Mouse (Mus musculus): Measurements from ENCODE around the gene Acrbp. TPM values are rescaled to one million over a fixed set of nuclear protein-coding genes. Genes with fewer than 3 reads are reported as not detected.

The Acrbp gene
- total RNA-seq (2023), result 10.1 TPM

GRCm38 (mm10) chr6:125049678-125050077 lies at the start of gene Acrbp:
Gene Acrbp, plus strand, starts transcription at chr6:125049689.

GRCm38 (mm10) chr6:125009129-125009180 lies 40.5 kb upstream of the Acrbp start, which contains the start of gene Zfp384:
Gene Zfp384, plus strand, starts transcription at chr6:125009145.

DNA sequence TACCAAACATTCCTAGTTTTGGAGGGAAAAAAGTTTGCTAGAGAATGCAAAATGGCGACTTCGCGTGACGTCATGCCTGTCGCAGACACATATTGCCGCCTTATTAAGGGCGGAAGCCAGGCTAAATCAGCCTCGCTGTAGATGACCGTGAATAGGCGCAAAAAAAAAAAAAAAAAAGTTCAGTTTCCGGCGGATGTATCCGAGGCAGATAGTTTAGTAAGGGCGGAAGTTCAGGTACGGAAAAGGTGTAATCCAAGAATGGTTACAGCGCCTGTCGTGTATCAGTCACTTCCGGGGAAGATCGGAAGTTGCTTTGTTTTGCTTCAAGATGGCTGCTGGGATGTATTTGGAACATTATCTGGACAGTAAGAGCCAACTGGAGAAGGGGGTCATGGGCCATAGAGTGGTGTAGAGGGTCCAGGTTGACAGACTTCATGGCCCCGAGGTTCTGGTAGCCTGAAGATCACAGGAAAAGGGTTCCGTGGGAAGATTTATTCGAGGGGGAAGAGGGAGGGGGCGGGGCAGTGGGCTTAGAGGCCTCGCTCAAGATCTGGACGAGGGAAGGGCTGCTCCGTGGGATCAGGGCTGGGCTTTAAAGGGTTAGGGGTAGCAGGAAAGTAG lies 9.8 kb upstream of the Acrbp start, which contains the start of gene Ing4:
TSS of gene Ing4 (plus strand) at position 228 of the 621 bp plus-strand sequence.

GRCm38 (mm10) chr6:125067571-125067995 lies 18.1 kb downstream of the Acrbp start, which contains the start of gene Lpar5:
Gene Lpar5, plus strand, starts transcription at chr6:125067920.

GRCm38 (mm10) chr6:125095391-125096278 lies 46.1 kb downstream of the Acrbp start, which contains the start of gene Chd4:
Gene Chd4, plus strand, starts transcription at chr6:125095981.

Other genes with a start within 250 kb of the Acrbp start
- gene Spsb2, start 241.0 kb upstream of the Acrbp start, total RNA-seq (2023), result 3.4 TPM
- 25.6 TPM for gene Tpi1, start 235.4 kb upstream of the Acrbp start, total RNA-seq (2023)
- gene Usp5, start 220.2 kb upstream of the Acrbp start, total RNA-seq (2023), result 61.8 TPM
- 4.2 TPM for gene Cdca3, start 220.1 kb upstream of the Acrbp start, total RNA-seq (2023)
- not detected for gene Gnb3, start 209.4 kb upstream of the Acrbp start, total RNA-seq (2023)
- not detected for gene P3h3, start 191.9 kb upstream of the Acrbp start, total RNA-seq (2023)
- gene Gpr162, start 185.7 kb upstream of the Acrbp start, total RNA-seq (2023), result 0.82 TPM
- 401 TPM for gene Cd4, start 161.5 kb upstream of the Acrbp start, total RNA-seq (2023)
- gene Lag3, start 138.0 kb upstream of the Acrbp start, total RNA-seq (2023), result 2.6 TPM
- gene Ptms, start 129.6 kb upstream of the Acrbp start, total RNA-seq (2023), result 60.5 TPM
- 72.1 TPM for gene Mlf2, start 118.3 kb upstream of the Acrbp start, total RNA-seq (2023)
- gene Cops7a, start 84.2 kb upstream of the Acrbp start, total RNA-seq (2023), result 40.5 TPM
- gene Pianp, start 53.0 kb upstream of the Acrbp start, total RNA-seq (2023), result 1.1 TPM
- gene Zfp384, start 40.5 kb upstream of the Acrbp start, total RNA-seq (2023), result 79.4 TPM
- 72.1 TPM for gene Ing4, start 9.9 kb upstream of the Acrbp start, total RNA-seq (2023)
- 12.8 TPM for gene Lpar5, start 18.2 kb downstream of the Acrbp start, total RNA-seq (2023)
- gene Chd4, start 46.3 kb downstream of the Acrbp start, total RNA-seq (2023), result 269 TPM
- 31.9 TPM for gene Nop2, start 82.2 kb downstream of the Acrbp start, total RNA-seq (2023)
- gene Iffo1, start 95.6 kb downstream of the Acrbp start, total RNA-seq (2023), result 32.4 TPM
- gene Gapdh, start 116.8 kb downstream of the Acrbp start, total RNA-seq (2023), result 445 TPM
- gene Ncapd2, start 142.0 kb downstream of the Acrbp start, total RNA-seq (2023), result 28.7 TPM
- 19.4 TPM for gene Mrpl51, start 142.1 kb downstream of the Acrbp start, total RNA-seq (2023)
- 95.8 TPM for gene Vamp1, start 165.9 kb downstream of the Acrbp start, total RNA-seq (2023)
- gene Tapbpl, start 182.2 kb downstream of the Acrbp start, total RNA-seq (2023), result 29.7 TPM
- gene Cd27, start 187.3 kb downstream of the Acrbp start, total RNA-seq (2023), result 174 TPM
- gene Tuba3a, start 236.4 kb downstream of the Acrbp start, total RNA-seq (2023), result not detected